Mouse (Mus musculus) lung, postnatal 10 days (tissue): Measurements from ENCODE around the gene Tubgcp4.
A peak's percentile ranks its signal among the peaks of the same experiment; 100 is the strongest.
"Not testable (repeated sequence)": the region's sequence is repeated elsewhere in the genome, so short reads cannot be mapped to it uniquely, and the experiment has no call there.

Source experiments
- DNase-seq: peaks from one replicate; pipeline ENCODE4 v3.0.0; 2021

The Tubgcp4 gene

GRCm38 (mm10) chr2:121170481-121170971 lies at the start of gene Tubgcp4:
Tubgcp4 (plus strand) TSS chr2:121170654.
- peak; percentile 63 for DNase-seq

- DNase-seq: not testable (repeated sequence)
Observed at GRCm38 (mm10) chr2:121126302-121126701, 44.2 kb upstream of the Tubgcp4 start.

- DNase-seq: no peak
Observed at GRCm38 (mm10) chr2:121127536-121127935, 42.9 kb upstream of the Tubgcp4 start.

GRCm38 (mm10) chr2:121128865-121129620 lies 41.4 kb upstream of the Tubgcp4 start:
- no peak for DNase-seq

GRCm38 (mm10) chr2:121132822-121133221 lies 37.6 kb upstream of the Tubgcp4 start:
- no peak for DNase-seq

- DNase-seq: no peak
Observed at GRCm38 (mm10) chr2:121137371-121137770, 33.1 kb upstream of the Tubgcp4 start.

GRCm38 (mm10) chr2:121139266-121140017 lies 31.0 kb upstream of the Tubgcp4 start:
- DNase-seq: peak; percentile 61

- DNase-seq: peak; percentile 91
Observed at GRCm38 (mm10) chr2:121140018-121140882, 30.2 kb upstream of the Tubgcp4 start, which contains the start of the genes Adal and Lcmt2. Adal (plus strand) TSS chr2:121140428. Lcmt2 (minus strand) TSS chr2:121140653.

- DNase-seq: no peak
Observed at GRCm38 (mm10) chr2:121141216-121142035, 29.0 kb upstream of the Tubgcp4 start.

- no peak for DNase-seq
Observed at GRCm38 (mm10) chr2:121142415-121142814, 28.0 kb upstream of the Tubgcp4 start.

GRCm38 (mm10) chr2:121149679-121150078 lies 20.8 kb upstream of the Tubgcp4 start:
- DNase-seq: no peak

GRCm38 (mm10) chr2:121153100-121153499 lies 17.4 kb upstream of the Tubgcp4 start:
- no peak for DNase-seq

- DNase-seq: no peak
Observed at GRCm38 (mm10) chr2:121169173-121169572, 1.3 kb upstream of the Tubgcp4 start.

- peak; percentile 44 for DNase-seq
Observed at GRCm38 (mm10) chr2:121169902-121170301, 552 bp upstream of the Tubgcp4 start.

GRCm38 (mm10) chr2:121170980-121171742 lies 707 bp downstream of the Tubgcp4 start, which contains the start of gene Zscan29:
Zscan29 (minus strand) TSS chr2:121171125.
- peak; percentile 93 for DNase-seq

GRCm38 (mm10) chr2:121178828-121179479 lies 8.5 kb downstream of the Tubgcp4 start:
- no peak for DNase-seq

GRCm38 (mm10) chr2:121183431-121183830 lies 13.0 kb downstream of the Tubgcp4 start:
- DNase-seq: peak; percentile 14

GRCm38 (mm10) chr2:121184142-121184541 lies 13.7 kb downstream of the Tubgcp4 start:
- DNase-seq: no peak

- no peak for DNase-seq
Observed at GRCm38 (mm10) chr2:121188530-121188929, 18.1 kb downstream of the Tubgcp4 start.

GRCm38 (mm10) chr2:121195466-121195865 lies 25.0 kb downstream of the Tubgcp4 start:
- no peak for DNase-seq
